Mouse (Mus musculus) stomach, postnatal 0 days (tissue): Measurements from ENCODE around the gene Fbxw5.

Source experiments
- CTCF ChIP-seq: IDR thresholded peaks from 2 replicates; pipeline ENCODE4 v1.5.1; 2016; ENCODE audit warnings: antibody characterized with exemption, low read depth, mild to moderate bottlenecking, moderate library complexity
- EP300 ChIP-seq: optimal IDR thresholded peaks from 2 replicates; pipeline ENCODE3; 2016; ENCODE audit warnings: antibody characterized with exemption

- TF ChIP-seq EP300 (no peak), CTCF (no peak)
These were observed 48.8 kb downstream of the Fbxw5 start for GRCm38 (mm10) chr2:25549021-25549991.
